Mouse (Mus musculus) lung, postnatal 25 days (tissue): ENCODE measurements at regions not wholly inside any gene's neighbourhood (a gene's known extent, or its start where the extent isn't known, plus 50 kb on each side); places are given as distances from the start of the nearest gene placed in this dataset.
A peak's percentile ranks its signal among the peaks of the same experiment; 100 is the strongest.

Experiments used
- DNase-seq: peaks from one replicate; pipeline ENCODE4 v3.0.0; 2022; ENCODE audit warnings: low spot score

- DNase-seq, result no peak
Measured at GRCm38 (mm10) chr1:128826419-128826818, 234.3 kb upstream of the Cxcr4 start.

GRCm38 (mm10) chr1:128824916-128825683 lies 233.0 kb upstream of the Cxcr4 start:
- DNase-seq, result no peak

- DNase-seq, result peak; percentile 79
Measured at GRCm38 (mm10) chr1:128824235-128824634, 232.1 kb upstream of the Cxcr4 start.

- no peak for DNase-seq
Measured at GRCm38 (mm10) chr1:128821991-128822390, 229.9 kb upstream of the Cxcr4 start.

GRCm38 (mm10) chr1:128820527-128820926 lies 228.4 kb upstream of the Cxcr4 start:
- DNase-seq, result no peak

- DNase-seq, result no peak
Measured at GRCm38 (mm10) chr1:128819611-128820010, 227.5 kb upstream of the Cxcr4 start.

- no peak for DNase-seq
Measured at GRCm38 (mm10) chr1:128813379-128813778, 221.3 kb upstream of the Cxcr4 start.

- no peak for DNase-seq
Measured at GRCm38 (mm10) chr1:128810860-128811259, 218.8 kb upstream of the Cxcr4 start.

GRCm38 (mm10) chr1:128810094-128810493 lies 218.0 kb upstream of the Cxcr4 start:
- no peak for DNase-seq

- DNase-seq, result no peak
Measured at GRCm38 (mm10) chr1:128809601-128810000, 217.5 kb upstream of the Cxcr4 start.

GRCm38 (mm10) chr1:128808599-128808998 lies 216.5 kb upstream of the Cxcr4 start:
- no peak for DNase-seq

- no peak for DNase-seq
Measured at GRCm38 (mm10) chr1:128805687-128806653, 213.9 kb upstream of the Cxcr4 start.

- peak; percentile 33 for DNase-seq
Measured at GRCm38 (mm10) chr1:128803433-128804060, 211.5 kb upstream of the Cxcr4 start.

- DNase-seq, result no peak
Measured at GRCm38 (mm10) chr1:128803058-128803432, 211.0 kb upstream of the Cxcr4 start.

GRCm38 (mm10) chr1:128798721-128799120 lies 206.6 kb upstream of the Cxcr4 start:
- DNase-seq, result no peak

GRCm38 (mm10) chr1:128795654-128796053 lies 203.6 kb upstream of the Cxcr4 start:
- DNase-seq, result no peak

- no peak for DNase-seq
Measured at GRCm38 (mm10) chr1:128790881-128791280, 198.8 kb upstream of the Cxcr4 start.

- DNase-seq, result no peak
Measured at GRCm38 (mm10) chr1:128789567-128790335, 197.7 kb upstream of the Cxcr4 start.

GRCm38 (mm10) chr1:128788227-128788626 lies 196.1 kb upstream of the Cxcr4 start:
- DNase-seq, result no peak

GRCm38 (mm10) chr1:128786941-128787569 lies 195.0 kb upstream of the Cxcr4 start:
- peak; percentile 29 for DNase-seq

- no peak for DNase-seq
Measured at GRCm38 (mm10) chr1:128782286-128782685, 190.2 kb upstream of the Cxcr4 start.
